Mouse (Mus musculus) small intestine, adult 2 months (tissue): ENCODE data around the gene Entpd3.

Experiments
- CTCF ChIP-seq: fragments of 200-500 bp; IDR thresholded peaks from 2 replicates; pipeline ENCODE4 v1.5.1; 2012; ENCODE audit warnings: low read depth, mild to moderate bottlenecking, control low read depth, inconsistent platforms, low read length, moderate library complexity, mixed read lengths; ENCODE audit not compliant: insufficient replicate concordance, insufficient read length; ENCODE audit errors: extremely low read depth
- POLR2A ChIP-seq: fragments of 200-500 bp; IDR thresholded peaks from 2 replicates; pipeline ENCODE4 v1.6.1; 2012; ENCODE audit warnings: low read depth, mild to moderate bottlenecking, control low read depth, inconsistent platforms, low read length, moderate library complexity

DNA sequence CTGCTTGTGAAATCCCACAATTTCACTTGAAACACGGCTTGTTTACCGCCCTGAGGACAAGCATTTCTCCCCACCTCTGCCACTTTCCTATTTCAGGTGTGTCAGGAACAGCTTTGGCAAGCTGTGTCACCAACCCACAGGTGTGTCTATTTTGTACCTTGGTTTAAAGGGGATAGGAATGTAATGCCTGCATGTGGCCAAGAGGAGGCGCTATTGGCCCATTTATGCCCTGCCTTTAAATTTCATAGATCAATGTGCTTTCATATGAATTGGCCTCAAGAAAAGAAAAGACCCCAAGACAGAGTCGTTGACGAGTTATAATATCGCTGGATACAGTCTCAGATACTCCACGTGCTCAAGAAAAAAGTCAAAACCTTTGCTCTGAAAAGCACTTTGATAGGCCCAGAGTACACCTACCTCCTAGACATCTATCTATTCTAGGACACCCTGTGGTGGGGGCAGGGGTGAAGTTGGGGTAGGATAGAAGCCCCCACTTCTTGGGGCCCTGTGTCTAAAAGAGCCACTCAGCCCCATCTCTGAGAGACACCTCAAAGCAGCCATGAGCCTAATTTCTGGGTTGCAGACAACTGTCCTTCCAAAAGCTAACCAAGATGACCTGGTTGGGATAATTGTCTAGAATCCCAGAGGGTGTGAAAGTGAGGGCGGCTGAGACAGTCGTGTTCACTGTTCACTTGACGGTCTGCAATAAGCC, 38.3 kb upstream of the Entpd3 start:
- 0 out of 2 replicates have a peak, but pooled peaks have one; percentile 4 for TF ChIP-seq CTCF
- no peak for TF ChIP-seq POLR2A
